Mouse (Mus musculus): Measurements from ENCODE around the gene Ccdc107. TPM values are rescaled to one million over a fixed set of nuclear protein-coding genes. Genes with fewer than 3 reads are reported as not detected.

Gene Ccdc107
- polyA plus RNA-seq, 1 experiment from 2014 or later, result 73.8 TPM

- no peak overlapping the region for H3K4me3 ChIP-seq (ENCODE audit: low read length)
- H3K27ac ChIP-seq (ENCODE audit: low read length), result no peak overlapping the region
- no peaks in the 10 kb centered on the region for H3K27me3 ChIP-seq (ENCODE audit: control insufficient read depth, insufficient read depth, low read depth, low read length)
- peaks cover 13% of the 10 kb centered on the region for H3K4me1 ChIP-seq (replicated peaks; ENCODE audit: control insufficient read depth, insufficient read depth, low read length)
- H3K4me2 ChIP-seq (ENCODE audit: low read depth, low read length), result no peak overlapping the region
- no peak for ATAC-seq (ENCODE audit: low read depth)
- H3K9ac ChIP-seq (ENCODE audit: low read length), result no peak overlapping the region
- H3K9me3 ChIP-seq (ENCODE audit: control insufficient read depth, low read length), result no peaks in the 10 kb centered on the region
- H3K36me3 ChIP-seq (ENCODE audit: control insufficient read depth, insufficient read depth, low read length), result no peaks in the 10 kb centered on the region
- WGBS, result 64% methylated on average over 8 of the region's 8 CpGs
These were observed 13.4 kb downstream of the Ccdc107 start for GRCm38 (mm10) chr4:43506074-43506473.

- Histone ChIP-seq H3K27me3 (ENCODE audit: control insufficient read depth, insufficient read depth, low read depth, low read length) (no peaks in the 10 kb centered on the region), H3K27ac (ENCODE audit: low read length) (no peak within 1 kb of the TSS), H3K9ac (ENCODE audit: low read length) (peak within 1 kb of the TSS; percentile 73), H3K9me3 (ENCODE audit: control insufficient read depth, low read length) (no peaks in the 10 kb centered on the region), H3K36me3 (ENCODE audit: control insufficient read depth, insufficient read depth, low read length) (no peaks in the 10 kb centered on the region), H3K4me3 (ENCODE audit: low read length) (peak within 1 kb of the TSS; percentile 56), H3K4me2 (ENCODE audit: low read depth, low read length) (peak within 1 kb of the TSS; percentile 85), H3K4me1 (replicated peaks; ENCODE audit: control insufficient read depth, insufficient read depth, low read length) (peaks cover 10% of the 10 kb centered on the region)
- 47% methylated on average over 9 of the region's 9 CpGs for WGBS
- no peak for ATAC-seq (ENCODE audit: low read depth)
These were observed 14.0 kb downstream of the Ccdc107 start, which contains the start of gene Car9 for GRCm38 (mm10) chr4:43506536-43507185. TSS of gene Car9 (plus strand) at chr4:43506966.

GRCm38 (mm10) chr4:43507938-43508665, 15.4 kb downstream of the Ccdc107 start:
- ATAC-seq (ENCODE audit: low read depth), result peak; percentile 77
- Histone ChIP-seq H3K36me3 (ENCODE audit: control insufficient read depth, insufficient read depth, low read length) (no peaks in the 10 kb centered on the region), H3K27me3 (ENCODE audit: control insufficient read depth, insufficient read depth, low read depth, low read length) (no peaks in the 10 kb centered on the region), H3K27ac (ENCODE audit: low read length) (peak overlapping the region; percentile 33; the same call in 1 of the 2 replicates), H3K9ac (ENCODE audit: low read length) (peak overlapping the region; percentile 73), H3K4me3 (ENCODE audit: low read length) (peak overlapping the region; percentile 56), H3K4me2 (ENCODE audit: low read depth, low read length) (peak overlapping the region; percentile 85), H3K9me3 (ENCODE audit: control insufficient read depth, low read length) (no peaks in the 10 kb centered on the region), H3K4me1 (replicated peaks; ENCODE audit: control insufficient read depth, insufficient read depth, low read length) (peaks cover 10% of the 10 kb centered on the region)
- WGBS, result 3% methylated on average over 22 of the region's 22 CpGs

- Histone ChIP-seq H3K27me3 (ENCODE audit: control insufficient read depth, insufficient read depth, low read depth, low read length) (no peaks in the 10 kb centered on the region), H3K4me2 (ENCODE audit: low read depth, low read length) (peak overlapping the region; percentile 85), H3K4me3 (ENCODE audit: low read length) (peak overlapping the region; percentile 56), H3K36me3 (ENCODE audit: control insufficient read depth, insufficient read depth, low read length) (no peaks in the 10 kb centered on the region), H3K9me3 (ENCODE audit: control insufficient read depth, low read length) (no peaks in the 10 kb centered on the region), H3K4me1 (replicated peaks; ENCODE audit: control insufficient read depth, insufficient read depth, low read length) (peaks cover 10% of the 10 kb centered on the region), H3K9ac (ENCODE audit: low read length) (peak overlapping the region; percentile 73), H3K27ac (ENCODE audit: low read length) (peak overlapping the region; percentile 33; the same call in 1 of the 2 replicates)
- peak; percentile 88 for ATAC-seq (ENCODE audit: low read depth)
- WGBS, result 1% methylated on average over 13 of the region's 13 CpGs
These were observed 15.9 kb downstream of the Ccdc107 start for GRCm38 (mm10) chr4:43508666-43508997.

- no peaks in the 10 kb centered on the region for H3K9me3 ChIP-seq (ENCODE audit: control insufficient read depth, low read length)
- no peaks in the 10 kb centered on the region for H3K27me3 ChIP-seq (ENCODE audit: control insufficient read depth, insufficient read depth, low read depth, low read length)
- WGBS, result 39% methylated on average over 9 of the region's 9 CpGs
- no peak for ATAC-seq (ENCODE audit: low read depth)
- peak overlapping the region; percentile 56 for H3K4me3 ChIP-seq (ENCODE audit: low read length)
- H3K4me2 ChIP-seq (ENCODE audit: low read depth, low read length), result peak overlapping the region; percentile 85
- H3K36me3 ChIP-seq (ENCODE audit: control insufficient read depth, insufficient read depth, low read length), result no peaks in the 10 kb centered on the region
- no peak overlapping the region for H3K27ac ChIP-seq (ENCODE audit: low read length)
- peak overlapping the region; percentile 73 for H3K9ac ChIP-seq (ENCODE audit: low read length)
- H3K4me1 ChIP-seq (replicated peaks; ENCODE audit: control insufficient read depth, insufficient read depth, low read length), result peaks cover 10% of the 10 kb centered on the region
These were observed 16.4 kb downstream of the Ccdc107 start for GRCm38 (mm10) chr4:43509109-43509508.

GRCm38 (mm10) chr4:43511675-43512454, 19.2 kb downstream of the Ccdc107 start:
- ATAC-seq (ENCODE audit: low read depth), result no peak
- Histone ChIP-seq H3K36me3 (ENCODE audit: control insufficient read depth, insufficient read depth, low read length) (no peaks in the 10 kb centered on the region), H3K9me3 (ENCODE audit: control insufficient read depth, low read length) (no peaks in the 10 kb centered on the region), H3K4me3 (ENCODE audit: low read length) (no peak overlapping the region), H3K9ac (ENCODE audit: low read length) (no peak overlapping the region), H3K27ac (ENCODE audit: low read length) (no peak overlapping the region), H3K27me3 (ENCODE audit: control insufficient read depth, insufficient read depth, low read depth, low read length) (no peaks in the 10 kb centered on the region), H3K4me2 (ENCODE audit: low read depth, low read length) (no peak overlapping the region), H3K4me1 (replicated peaks; ENCODE audit: control insufficient read depth, insufficient read depth, low read length) (peaks cover 10% of the 10 kb centered on the region)
- WGBS, result 68% methylated on average over 18 of the region's 19 CpGs

GRCm38 (mm10) chr4:43512653-43513052, 20.0 kb downstream of the Ccdc107 start:
- H3K9me3 ChIP-seq (ENCODE audit: control insufficient read depth, low read length), result no peaks in the 10 kb centered on the region
- no peak overlapping the region for H3K4me3 ChIP-seq (ENCODE audit: low read length)
- H3K4me2 ChIP-seq (ENCODE audit: low read depth, low read length), result no peak overlapping the region
- 53% methylated on average over 7 of the region's 7 CpGs for whole genome bisulfite sequencing
- peaks cover 8% of the 10 kb centered on the region for H3K4me1 ChIP-seq (replicated peaks; ENCODE audit: control insufficient read depth, insufficient read depth, low read length)
- no peaks in the 10 kb centered on the region for H3K27me3 ChIP-seq (ENCODE audit: control insufficient read depth, insufficient read depth, low read depth, low read length)
- H3K36me3 ChIP-seq (ENCODE audit: control insufficient read depth, insufficient read depth, low read length), result no peaks in the 10 kb centered on the region
- no peak overlapping the region for H3K9ac ChIP-seq (ENCODE audit: low read length)
- H3K27ac ChIP-seq (ENCODE audit: low read length), result no peak overlapping the region
- no peak for ATAC-seq (ENCODE audit: low read depth)

GRCm38 (mm10) chr4:43513300-43513699, 20.6 kb downstream of the Ccdc107 start:
- no peak for ATAC-seq (ENCODE audit: low read depth)
- H3K9me3 ChIP-seq (ENCODE audit: control insufficient read depth, low read length), result no peaks in the 10 kb centered on the region
- no peak overlapping the region for H3K9ac ChIP-seq (ENCODE audit: low read length)
- 72% methylated on average over 4 of the region's 4 CpGs for WGBS
- H3K27me3 ChIP-seq (ENCODE audit: control insufficient read depth, insufficient read depth, low read depth, low read length), result no peaks in the 10 kb centered on the region
- H3K4me2 ChIP-seq (ENCODE audit: low read depth, low read length), result no peak overlapping the region
- H3K4me1 ChIP-seq (replicated peaks; ENCODE audit: control insufficient read depth, insufficient read depth, low read length), result peaks cover 3% of the 10 kb centered on the region; the same call in 1 of the 2 replicates
- H3K36me3 ChIP-seq (ENCODE audit: control insufficient read depth, insufficient read depth, low read length), result no peaks in the 10 kb centered on the region
- no peak overlapping the region for H3K4me3 ChIP-seq (ENCODE audit: low read length)
- H3K27ac ChIP-seq (ENCODE audit: low read length), result no peak overlapping the region

GRCm38 (mm10) chr4:43513791-43514190, 21.1 kb downstream of the Ccdc107 start:
- no peak for ATAC-seq (ENCODE audit: low read depth)
- WGBS, result 56% methylated on average over 4 of the region's 4 CpGs

More at GRCm38 (mm10) chr4:43513791-43514190, 21.1 kb downstream of the Ccdc107 start:
- Histone ChIP-seq H3K4me2 (ENCODE audit: low read depth, low read length) (no peak overlapping the region), H3K36me3 (ENCODE audit: control insufficient read depth, insufficient read depth, low read length) (no peaks in the 10 kb centered on the region), H3K27ac (ENCODE audit: low read length) (no peak overlapping the region), H3K4me3 (ENCODE audit: low read length) (no peak overlapping the region), H3K4me1 (replicated peaks; ENCODE audit: control insufficient read depth, insufficient read depth, low read length) (peaks cover under 1% of the 10 kb centered on the region; the same call in 1 of the 2 replicates), H3K9me3 (ENCODE audit: control insufficient read depth, low read length) (no peaks in the 10 kb centered on the region), H3K27me3 (ENCODE audit: control insufficient read depth, insufficient read depth, low read depth, low read length) (peaks cover under 1% of the 10 kb centered on the region; the same call in 1 of the 2 replicates), H3K9ac (ENCODE audit: low read length) (no peak overlapping the region)
